Mouse (Mus musculus) cerebellum, adult (tissue): ENCODE data around the gene Tubb5.

Source experiments
- ATAC-seq: cut with Nextera tagmentation; 2 replicates; pipeline ENCODE4 v1.9.2; 2017; ENCODE audit warnings: mild to moderate bottlenecking, moderate library complexity, mixed read lengths; ENCODE audit not compliant: insufficient number of reproducible peaks, low FRiP score, low TSS enrichment

Tubb5 gene

GRCm38 (mm10) chr17:35832400-35833238 is 5.5 kb downstream of the Tubb5 start:
- no peak for ATAC-seq

- ATAC-seq, result peak; percentile 65; the same call in 1 of the 2 replicates
Measured at GRCm38 (mm10) chr17:35829737-35830136, 8.4 kb downstream of the Tubb5 start.

- no peak for ATAC-seq
Measured at GRCm38 (mm10) chr17:35825109-35825850, 12.8 kb downstream of the Tubb5 start.

GRCm38 (mm10) chr17:35824402-35824801 is 13.7 kb downstream of the Tubb5 start:
- ATAC-seq, result no peak

GRCm38 (mm10) chr17:35822964-35823937 is 14.9 kb downstream of the Tubb5 start, which contains the start of gene Flot1:
Flot1 (plus strand) TSS chr17:35823230.
- ATAC-seq, result peak; percentile 62

- no peak for ATAC-seq
Measured at GRCm38 (mm10) chr17:35822564-35822963, 15.5 kb downstream of the Tubb5 start.

- no peak for ATAC-seq
Measured at GRCm38 (mm10) chr17:35821439-35822430, 16.4 kb downstream of the Tubb5 start, which contains the start of gene Ier3. Ier3 (plus strand) TSS chr17:35821684.

- ATAC-seq, result no peak
Measured at GRCm38 (mm10) chr17:35820111-35820510, 18.0 kb downstream of the Tubb5 start.

- ATAC-seq, result no peak
Measured at GRCm38 (mm10) chr17:35817226-35817625, 20.9 kb downstream of the Tubb5 start.

- ATAC-seq, result no peak
Measured at GRCm38 (mm10) chr17:35816686-35817085, 21.4 kb downstream of the Tubb5 start.

- no peak for ATAC-seq
Measured at GRCm38 (mm10) chr17:35815836-35816235, 22.3 kb downstream of the Tubb5 start.

- no peak for ATAC-seq
Measured at GRCm38 (mm10) chr17:35814678-35815077, 23.4 kb downstream of the Tubb5 start.

GRCm38 (mm10) chr17:35813653-35814052 is 24.5 kb downstream of the Tubb5 start:
- ATAC-seq, result no peak

GRCm38 (mm10) chr17:35813245-35813647 is 24.9 kb downstream of the Tubb5 start:
- ATAC-seq, result no peak

GRCm38 (mm10) chr17:35812736-35813135 is 25.4 kb downstream of the Tubb5 start:
- ATAC-seq, result no peak

- no peak for ATAC-seq
Measured at GRCm38 (mm10) chr17:35812307-35812706, 25.8 kb downstream of the Tubb5 start.

- ATAC-seq, result no peak
Measured at GRCm38 (mm10) chr17:35810900-35811648, 27.0 kb downstream of the Tubb5 start.

GRCm38 (mm10) chr17:35809395-35809794 is 28.7 kb downstream of the Tubb5 start:
- no peak for ATAC-seq
